Mouse (Mus musculus) adrenal gland, adult 2 months (tissue): ENCODE results near the gene Nos1ap. TPM values are rescaled to one million over a fixed set of nuclear protein-coding genes. Genes with fewer than 3 reads are reported as not detected.

Experiments
- DNase-seq: peaks from one replicate; pipeline ENCODE4 v3.0.0; 2021
- polyA plus RNA-seq: library from polyadenylated mRNA; depleted of rRNA; stranded (reverse); fragments of >200 nt; gene quantifications from 2 replicates; pipeline ENCODE4 v1.2.3, GENCODE M21; 2012; rRNA removed
- total RNA-seq, 2 experiments: library from RNA; stranded (reverse); gene quantifications; 2 replicates each; pipeline ENCODE4 v1.2.3; 2021

The Nos1ap gene
- total and polyA plus RNA-seq, 3 experiments, result 22.0 to 44.8 (median 24.1) TPM

GRCm38 (mm10) chr1:170292239-170292951 is 297.3 kb downstream of the Nos1ap start:
- peak; percentile 60 for DNase-seq

GRCm38 (mm10) chr1:170282415-170283129 is 307.1 kb downstream of the Nos1ap start:
- no peak for DNase-seq

- DNase-seq, result no peak
Observed at GRCm38 (mm10) chr1:170277016-170277415, 312.6 kb downstream of the Nos1ap start, which contains the start of gene Sh2d1b1. Gene Sh2d1b1 (plus strand): TSS chr1:170277320.

GRCm38 (mm10) chr1:170273252-170273651 is 316.4 kb downstream of the Nos1ap start:
- no peak for DNase-seq

GRCm38 (mm10) chr1:170270696-170271095 is 319.0 kb downstream of the Nos1ap start:
- no peak for DNase-seq

GRCm38 (mm10) chr1:170270281-170270680 is 319.4 kb downstream of the Nos1ap start:
- no peak for DNase-seq

- DNase-seq, result peak; percentile 90
Observed at GRCm38 (mm10) chr1:170255560-170255910, 334.1 kb downstream of the Nos1ap start.

GRCm38 (mm10) chr1:170254893-170255559 is 334.6 kb downstream of the Nos1ap start:
- DNase-seq, result no peak

Other genes starting within 250 kb of the Nos1ap start
- gene Olfml2b, start 54.7 kb upstream of the Nos1ap start, total RNA-seq, result 1 to 10 TPM; 5.0 to 7.9 TPM
- gene Olfml2b, start 54.7 kb upstream of the Nos1ap start, polyA plus RNA-seq, result 11.3 and 12.3 TPM in 2 replicates